Mouse (Mus musculus) testis, postnatal 10 days (tissue): ENCODE data around the gene Olfr389.

Experiments used
- DNase-seq: peaks from one replicate; pipeline ENCODE4 v3.0.0; 2021; ENCODE audit warnings: low spot score

Olfr389 gene

GRCm38 (mm10) chr11:73780613-73781012 lies at the start of gene Olfr389:
Olfr389 (minus strand) TSS chr11:73780713.
- DNase-seq: no peak

DNA sequence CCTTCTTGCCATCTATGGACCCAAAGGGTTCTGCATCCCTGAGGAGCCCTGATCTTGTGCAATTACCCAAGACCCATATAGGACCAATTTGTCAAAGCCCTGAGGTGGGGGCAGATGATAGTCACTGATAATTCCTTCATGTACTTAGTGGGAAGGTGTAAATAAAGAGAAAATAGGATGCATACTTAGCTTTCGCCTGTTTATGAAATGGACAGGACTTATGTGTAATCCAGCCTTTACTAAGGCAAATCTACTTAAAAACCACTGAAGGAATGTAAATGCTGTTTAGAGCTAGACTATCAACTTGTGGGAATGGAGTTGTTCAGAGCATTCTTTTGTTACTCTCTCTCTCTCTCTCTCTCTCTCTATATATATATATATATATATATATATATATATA lies 36.4 kb upstream of the Olfr389 start, which contains the start of gene Olfr392:
TSS of gene Olfr392 (minus strand) at position 101 of the 400 bp plus-strand sequence.
- DNase-seq: no peak

- DNase-seq: no peak
Observed at GRCm38 (mm10) chr11:73802952-73803351, 22.4 kb upstream of the Olfr389 start, which contains the start of gene Olfr391-ps. Olfr391-ps (minus strand) TSS chr11:73803052.

DNA sequence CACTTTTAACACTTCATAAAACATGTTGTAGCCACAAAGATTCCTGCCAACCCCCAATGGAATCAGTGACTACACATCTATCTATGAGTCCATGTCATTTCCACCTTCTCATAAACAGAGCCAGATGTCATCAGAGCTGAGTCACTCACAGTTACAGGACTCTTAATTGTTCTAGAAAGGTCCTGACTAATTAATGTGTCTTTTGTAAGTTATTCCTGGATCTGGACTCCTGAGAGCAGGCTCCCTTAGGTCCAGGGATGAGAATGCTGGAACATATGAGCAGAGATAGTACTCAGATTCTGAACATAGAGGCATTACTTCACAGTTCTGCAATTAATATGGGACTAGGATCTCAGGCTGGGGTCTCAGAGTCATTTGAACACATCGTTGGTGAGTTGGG lies 2.2 kb upstream of the Olfr389 start, which contains the start of gene Olfr390:
TSS of gene Olfr390 (plus strand) at position 301 of the 400 bp plus-strand sequence.
- no peak for DNase-seq

- no peak for DNase-seq
Observed at GRCm38 (mm10) chr11:73759115-73759514, 21.4 kb downstream of the Olfr389 start.
